Mouse (Mus musculus): ENCODE data around the gene Gmeb2.

Gene Gmeb2

DNA sequence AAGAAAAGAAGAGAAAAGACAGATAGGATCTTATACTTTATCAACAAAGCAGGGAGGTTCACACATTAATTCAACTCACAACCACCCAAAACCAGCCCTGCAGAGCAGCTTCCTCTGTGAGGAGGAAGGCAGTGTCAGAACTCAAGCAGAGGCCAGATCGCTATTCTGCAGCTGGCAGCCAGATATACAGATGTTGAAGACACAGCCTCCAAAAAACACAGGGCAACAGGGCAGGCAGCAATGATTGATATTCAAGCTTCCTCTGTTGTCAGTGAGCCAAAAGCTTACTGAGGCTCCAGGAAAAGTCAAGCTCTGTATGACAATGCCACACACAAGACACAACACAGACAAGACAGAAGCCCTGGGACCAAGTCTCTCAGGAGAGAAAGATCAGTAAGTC is 11.1 kb downstream of the Gmeb2 start:
- no peak for DNase-seq (ENCODE audit: low read depth, low spot score)

DNA sequence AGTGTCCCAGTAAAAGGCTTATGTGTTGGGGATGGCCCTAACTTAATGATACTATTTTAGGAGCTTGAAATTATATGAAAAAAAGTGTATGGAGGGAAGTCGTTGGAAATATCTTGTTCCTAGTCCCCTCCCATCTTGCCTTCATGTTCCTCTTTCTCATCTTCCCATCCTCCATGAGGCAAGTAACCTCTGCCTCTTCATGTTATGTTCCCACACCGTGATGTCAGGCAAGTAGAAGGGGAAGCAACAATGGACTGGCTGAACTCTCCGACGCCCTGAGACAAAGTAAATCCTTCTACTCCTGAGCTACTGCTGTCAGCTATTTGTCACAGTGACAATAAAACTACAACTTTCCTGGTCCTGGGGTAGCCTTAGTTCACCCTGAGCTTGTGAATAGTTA is 13.2 kb downstream of the Gmeb2 start:
- no peak for DNase-seq (ENCODE audit: low read depth, low spot score)

DNA sequence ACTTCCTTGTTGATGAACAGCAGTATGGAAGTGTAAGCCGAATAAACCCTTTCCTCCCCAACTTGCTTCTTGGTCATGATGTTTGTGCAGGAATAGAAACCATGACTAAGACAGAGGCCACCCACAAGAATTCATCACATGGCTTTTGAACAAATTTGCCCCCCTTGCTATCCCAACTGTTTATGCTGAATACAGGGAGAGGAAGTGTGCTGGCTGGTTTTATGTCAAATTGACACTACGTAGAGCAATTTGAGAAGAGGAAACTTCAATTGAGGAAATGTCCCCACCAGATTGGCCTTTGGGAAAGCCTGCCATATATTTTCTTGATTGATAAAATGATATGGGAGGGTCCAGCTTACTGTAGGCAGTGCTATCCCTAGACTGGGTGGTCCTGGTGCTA is 14.0 kb downstream of the Gmeb2 start:
- DNase-seq (ENCODE audit: low read depth, low spot score), result no peak

DNA sequence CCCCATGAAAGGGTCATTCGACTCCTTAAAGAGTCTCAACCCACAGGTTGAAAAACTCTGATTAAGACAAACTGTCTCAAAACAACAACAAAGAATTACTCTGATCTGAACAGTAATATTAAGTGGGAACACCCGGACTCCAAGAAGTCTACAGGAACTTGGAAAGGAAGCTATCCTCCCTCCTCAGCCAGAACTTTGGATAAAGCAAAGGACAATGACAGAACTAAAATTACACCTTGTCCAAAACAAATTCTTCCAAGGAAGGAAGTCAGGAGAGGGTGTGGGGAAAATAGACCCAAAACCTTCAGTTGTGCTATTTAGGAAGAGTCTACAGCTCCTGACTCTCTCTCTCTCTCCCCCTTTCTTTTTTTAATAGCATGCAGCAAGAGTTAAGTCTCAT is 15.7 kb downstream of the Gmeb2 start:
- DNase-seq (ENCODE audit: low read depth, low spot score), result no peak

DNA sequence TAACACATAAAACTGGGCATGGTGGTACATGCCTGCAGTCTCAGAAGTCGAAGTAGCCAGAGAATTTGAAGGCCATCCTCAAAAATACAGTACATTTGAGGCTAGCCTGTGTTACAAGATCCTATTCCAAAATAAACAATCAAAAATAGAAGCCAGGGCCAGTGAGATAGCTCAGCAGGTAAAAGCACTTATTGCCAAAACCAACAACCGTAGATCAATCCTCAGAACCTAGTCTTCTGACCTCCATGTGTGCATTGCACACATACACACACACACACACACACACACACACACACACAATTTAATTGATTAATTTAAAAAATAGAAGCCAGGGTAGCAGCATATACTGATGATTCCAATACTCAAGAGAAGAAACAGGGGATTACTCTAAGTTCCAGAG is 21.0 kb downstream of the Gmeb2 start:
- no peak for DNase-seq (ENCODE audit: low read depth, low spot score)

DNA sequence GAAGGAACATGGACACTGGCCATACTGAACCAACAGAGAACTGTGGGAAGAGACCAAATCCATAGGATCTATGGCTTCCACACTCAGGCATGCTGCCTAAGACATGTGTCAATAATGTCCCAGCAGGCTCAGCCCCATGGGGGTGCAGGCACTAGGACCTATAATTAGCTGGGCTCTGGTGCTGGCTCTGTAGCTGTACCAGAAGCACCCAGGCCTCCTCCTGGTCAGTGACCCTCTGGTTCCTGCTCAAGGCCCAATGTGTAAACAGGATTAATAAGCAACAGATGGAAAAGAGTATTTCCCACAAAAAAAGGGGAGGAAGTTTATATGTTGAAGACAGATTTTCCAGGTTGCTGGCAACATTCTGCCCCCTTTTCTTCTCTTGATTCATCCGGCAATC is 34.6 kb downstream of the Gmeb2 start:
- no peak for DNase-seq (ENCODE audit: low read depth, low spot score)

DNA sequence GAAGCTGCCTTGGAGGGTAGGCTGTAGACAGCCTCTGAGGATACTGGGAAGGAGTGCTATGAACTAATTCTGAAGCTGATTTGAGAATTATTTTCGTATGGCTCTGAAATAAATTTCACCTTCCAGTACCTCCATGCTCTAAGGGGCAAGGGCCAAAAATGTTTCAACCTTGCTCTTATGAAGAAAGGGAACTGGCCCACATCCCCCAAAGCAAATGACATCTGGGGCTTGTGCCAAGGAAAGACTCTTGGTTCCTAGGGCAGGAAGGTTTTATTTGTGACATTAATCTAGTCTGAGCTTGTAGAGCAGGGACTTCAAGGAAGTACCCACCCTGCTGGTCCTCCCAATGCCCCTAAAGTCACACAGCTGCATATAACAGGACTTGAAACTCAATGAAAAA is 36.0 kb downstream of the Gmeb2 start:
- DNase-seq (ENCODE audit: low read depth, low spot score), result no peak

DNA sequence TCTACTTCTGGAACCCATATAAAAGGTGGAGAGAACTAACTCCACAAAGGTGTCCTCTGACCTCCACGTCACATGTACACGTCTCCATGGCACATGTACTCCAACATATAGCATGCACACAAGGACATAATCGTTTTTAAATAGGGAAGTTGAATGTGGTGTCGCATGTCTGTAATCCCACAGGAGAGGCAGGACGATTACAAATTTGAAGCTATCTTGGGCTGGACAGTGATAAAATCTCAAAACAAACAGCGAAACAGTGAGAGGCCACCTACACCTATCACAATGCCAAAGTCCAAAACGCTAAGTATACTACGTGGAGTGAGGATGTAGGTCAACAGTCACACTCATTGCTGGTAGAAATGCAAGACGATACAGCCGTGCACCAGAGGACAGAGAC is 38.6 kb downstream of the Gmeb2 start:
- DNase-seq (ENCODE audit: low read depth, low spot score), result no peak

DNA sequence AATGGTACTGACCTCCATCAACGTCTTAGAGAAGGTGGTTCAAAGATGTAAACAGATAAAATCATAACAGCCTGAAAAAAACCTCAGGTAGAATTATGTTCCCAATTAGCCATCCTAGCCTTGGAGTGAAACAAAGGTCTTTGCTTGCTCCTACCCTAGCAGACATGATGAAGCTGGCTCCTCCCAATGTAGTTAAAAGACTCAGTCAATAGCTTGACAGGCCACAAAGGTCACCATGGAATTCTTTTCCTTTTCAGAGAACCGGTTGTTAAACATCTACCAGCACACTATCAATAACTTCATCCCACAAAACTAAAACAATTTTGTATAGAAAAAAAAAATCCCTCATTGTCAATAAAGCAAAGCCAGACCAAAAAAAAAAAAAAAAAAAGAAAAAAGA is 42.8 kb downstream of the Gmeb2 start:
- DNase-seq (ENCODE audit: low read depth, low spot score), result no peak

DNA sequence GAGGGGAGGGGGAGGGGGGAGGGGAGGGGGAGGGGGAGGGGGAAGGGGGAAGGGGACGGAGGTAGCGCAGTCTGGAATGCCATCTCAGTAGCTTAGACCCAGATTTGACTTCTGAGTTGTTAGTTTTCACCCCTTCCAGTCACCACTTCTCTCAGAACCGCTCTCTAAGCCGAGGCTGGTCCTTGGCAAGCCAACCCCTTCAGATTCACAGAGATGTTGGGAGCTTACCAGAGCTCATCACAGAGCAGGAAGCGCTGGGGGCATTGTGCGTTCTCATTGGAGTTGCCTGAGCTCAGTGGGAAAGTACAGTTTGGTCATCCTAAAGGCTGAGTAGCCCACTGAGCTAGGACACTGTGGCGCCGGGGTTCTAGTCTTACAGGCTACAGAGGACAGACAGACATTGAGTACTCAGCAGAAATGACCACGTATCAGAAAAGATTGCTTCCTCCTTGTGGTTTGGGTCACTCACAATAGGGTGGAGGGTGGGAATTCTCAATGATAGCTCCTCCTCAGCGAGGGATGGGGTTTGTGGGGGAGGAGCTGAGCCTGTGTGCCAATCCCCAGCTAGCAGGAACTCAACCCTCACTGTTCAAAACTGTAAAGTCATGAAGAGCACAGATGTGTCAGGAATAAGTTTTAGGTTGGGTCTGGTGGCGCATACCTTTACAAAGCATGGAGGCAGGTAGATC is 44.0 kb downstream of the Gmeb2 start:
- no peak for DNase-seq (ENCODE audit: low read depth, low spot score)

DNA sequence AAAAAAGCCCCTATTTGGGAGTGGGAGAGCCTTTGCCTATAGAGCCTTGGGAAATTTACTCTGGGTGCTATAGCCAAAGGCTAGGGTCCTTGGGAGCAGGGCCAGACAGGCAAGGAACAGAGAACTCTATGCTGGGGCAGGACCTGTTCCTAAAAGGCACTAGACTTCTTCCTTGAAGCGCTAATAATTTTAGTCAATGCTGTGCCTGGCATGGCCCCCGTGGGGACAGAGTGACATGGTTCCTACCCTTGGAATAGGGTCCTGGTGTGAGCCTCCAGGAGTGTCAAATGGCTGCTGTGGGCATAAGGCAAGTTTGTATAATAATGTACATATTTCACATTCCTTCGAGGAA is 45.5 kb downstream of the Gmeb2 start:
- no peak for DNase-seq (ENCODE audit: low read depth, low spot score)

DNA sequence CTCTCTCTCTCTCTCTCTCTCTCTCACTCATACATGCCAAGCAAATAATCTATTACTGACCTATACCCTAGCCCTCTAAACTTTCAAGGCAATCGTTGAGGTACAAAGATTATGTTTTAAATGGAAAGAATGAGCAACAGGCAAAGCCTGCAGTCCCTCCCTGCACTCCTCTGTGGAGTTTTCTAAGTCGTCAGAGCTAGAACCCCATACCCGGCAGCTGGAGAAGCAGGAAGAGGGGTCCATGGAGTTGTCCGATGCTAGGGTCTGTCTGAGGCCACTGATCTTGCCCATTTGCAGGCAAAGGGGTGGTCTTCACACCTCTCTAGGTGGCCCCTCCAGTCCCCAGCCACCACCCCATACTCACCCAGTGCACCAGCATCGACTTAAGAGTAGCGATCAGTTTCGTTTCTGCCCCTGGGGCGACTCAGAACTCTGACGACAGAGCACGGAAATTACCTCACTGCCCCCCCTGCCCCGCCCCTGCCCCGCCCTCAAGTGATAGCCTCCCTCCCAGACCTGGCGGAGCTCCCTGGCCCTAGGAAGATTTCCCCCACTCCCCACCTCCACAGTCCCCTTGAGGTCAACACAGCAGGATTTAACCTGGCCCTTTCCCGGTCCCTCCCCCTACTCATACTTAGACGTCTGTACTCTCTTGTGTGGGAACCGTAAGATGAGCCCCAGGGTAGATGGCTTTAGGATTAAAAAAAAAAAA is 46.1 kb downstream of the Gmeb2 start, which contains the start of gene Helz2:
Gene Helz2 (minus strand): TSS at position 426 of the 712 bp plus-strand sequence.
- DNase-seq (ENCODE audit: low read depth, low spot score), result no peak

DNA sequence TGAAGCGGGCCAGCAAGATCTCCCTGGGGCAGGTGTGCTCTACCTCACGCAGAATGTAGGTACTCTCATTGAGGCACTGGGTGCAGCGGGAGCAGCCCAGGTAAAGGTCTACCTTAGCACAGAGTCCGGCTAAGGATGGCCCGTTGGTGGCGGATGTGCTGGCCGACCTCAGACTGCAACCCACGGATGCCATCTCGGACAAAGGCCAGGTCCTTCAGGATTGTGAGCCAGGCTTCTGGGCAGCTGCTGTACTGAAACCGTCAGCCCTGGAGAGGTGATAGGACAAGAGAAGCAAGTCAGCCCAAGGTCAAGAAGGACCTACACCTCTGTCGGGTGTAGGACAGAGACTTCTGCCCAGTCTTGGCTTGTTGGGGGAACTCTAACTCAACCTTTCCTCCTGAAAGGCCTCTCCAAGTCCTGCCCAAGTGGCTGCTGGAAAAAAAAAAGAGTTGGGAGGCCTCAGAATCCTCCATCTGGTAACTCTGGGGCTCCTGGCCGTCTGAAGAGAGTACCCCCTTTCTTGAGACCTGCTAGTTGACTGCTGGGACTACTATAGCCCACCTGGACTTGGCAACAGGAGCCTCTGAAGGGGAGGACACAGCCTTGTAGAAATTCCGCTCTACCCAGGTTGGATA is 46.9 kb downstream of the Gmeb2 start:
- DNase-seq (ENCODE audit: low read depth, low spot score), result no peak

DNA sequence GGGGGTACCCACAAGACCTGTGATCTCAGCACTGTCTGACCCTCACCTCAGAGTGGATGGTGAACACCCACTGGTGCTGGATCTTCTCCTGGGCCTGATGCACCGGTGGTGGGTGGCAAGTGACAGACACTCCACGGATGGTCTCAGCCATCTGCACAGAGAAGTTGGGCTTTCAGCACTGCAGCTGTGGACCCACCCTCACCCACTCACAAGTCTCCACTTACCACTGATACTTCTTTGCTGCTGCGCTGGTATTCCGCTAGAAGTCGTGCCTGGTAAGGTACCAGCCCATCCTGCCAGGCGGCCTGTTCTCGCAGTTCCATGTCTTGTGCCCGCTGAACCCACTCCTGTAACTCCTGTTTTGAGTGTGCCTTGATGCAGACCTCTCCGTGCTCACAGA is 48.6 kb downstream of the Gmeb2 start:
- no peak for DNase-seq (ENCODE audit: low read depth, low spot score)

DNA sequence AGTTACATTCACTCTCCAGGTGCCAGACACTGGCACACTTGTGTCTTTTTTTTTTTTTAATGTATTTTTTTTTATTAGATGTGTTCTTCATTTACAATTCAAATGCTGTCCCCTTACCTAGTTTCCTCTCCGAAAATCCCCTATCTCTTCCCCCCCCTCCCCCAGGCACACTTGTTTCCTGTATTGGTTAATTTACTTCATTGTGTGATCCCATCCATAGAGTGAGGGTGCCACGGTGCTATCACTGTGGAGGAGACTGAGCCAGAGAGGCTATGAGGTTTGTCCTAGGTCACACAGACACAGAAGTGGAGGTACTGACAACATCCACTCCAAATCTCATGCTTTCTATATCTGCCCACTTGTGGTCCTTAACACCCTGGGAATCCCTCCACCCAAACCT is 49.0 kb downstream of the Gmeb2 start:
- no peak for DNase-seq (ENCODE audit: low read depth, low spot score)

DNA sequence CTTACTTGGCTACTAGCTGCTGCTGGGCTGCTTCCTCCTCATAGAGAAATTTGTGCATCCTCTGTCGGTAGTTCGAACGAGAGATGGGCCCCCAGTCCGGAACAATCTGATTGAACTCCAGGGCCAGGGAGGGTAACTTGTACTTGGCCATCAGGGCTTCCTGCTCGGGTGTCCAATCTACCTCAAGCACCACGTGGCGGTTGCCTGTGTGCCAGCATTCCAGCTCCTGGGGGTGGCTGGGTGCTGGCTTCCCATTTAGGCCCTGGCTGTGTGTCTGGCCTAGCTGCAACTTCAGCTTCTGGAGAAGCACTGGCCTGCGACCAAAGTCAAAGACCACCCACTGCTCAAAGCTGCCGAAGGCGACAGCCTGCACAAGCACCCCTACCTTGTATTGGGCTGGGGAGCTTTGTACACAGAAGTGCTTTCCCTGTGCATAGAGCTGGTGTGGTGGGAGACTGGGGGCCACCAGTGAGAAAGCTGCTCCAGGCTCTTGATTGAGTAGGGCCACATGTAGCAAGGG is 49.7 kb downstream of the Gmeb2 start:
- DNase-seq (ENCODE audit: low read depth, low spot score), result no peak

DNA sequence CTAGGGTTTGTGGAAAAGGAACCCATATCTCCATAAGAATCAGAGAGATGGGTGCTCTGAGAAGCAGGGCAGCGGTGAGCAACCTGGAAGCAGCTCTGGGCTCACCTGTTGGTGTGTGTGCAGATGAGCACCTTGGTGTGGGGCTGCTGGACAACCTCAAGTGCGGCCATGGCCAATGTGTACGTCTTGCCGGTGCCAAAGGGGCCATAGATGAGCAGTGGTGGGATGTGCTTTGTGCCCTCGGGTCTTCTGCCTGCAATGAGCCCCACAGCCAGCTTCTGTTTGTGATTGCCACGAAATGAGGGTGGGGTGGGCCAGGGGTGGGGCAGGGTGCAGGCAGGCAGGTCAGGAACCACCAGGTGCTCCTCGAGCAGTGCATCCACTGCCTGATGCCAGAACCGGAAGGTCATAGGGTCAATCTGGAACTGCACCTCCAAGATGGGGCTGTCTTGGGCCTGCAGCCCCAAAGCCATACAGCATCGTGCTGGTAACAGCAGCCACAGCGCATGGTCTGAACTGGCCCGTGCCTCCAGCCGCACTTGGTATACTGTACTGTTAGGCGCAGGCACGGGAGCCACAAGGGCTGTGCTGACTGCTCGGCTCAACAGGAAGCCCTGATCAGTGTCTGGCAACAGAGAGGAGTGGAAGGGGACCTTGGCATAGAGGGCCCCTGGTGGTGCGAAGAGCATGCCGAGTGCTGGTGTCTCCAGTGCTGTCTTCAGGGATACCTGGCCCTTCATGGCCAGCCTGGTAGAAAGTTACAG is 50.4 kb downstream of the Gmeb2 start:
- DNase-seq (ENCODE audit: low read depth, low spot score), result no peak

DNA sequence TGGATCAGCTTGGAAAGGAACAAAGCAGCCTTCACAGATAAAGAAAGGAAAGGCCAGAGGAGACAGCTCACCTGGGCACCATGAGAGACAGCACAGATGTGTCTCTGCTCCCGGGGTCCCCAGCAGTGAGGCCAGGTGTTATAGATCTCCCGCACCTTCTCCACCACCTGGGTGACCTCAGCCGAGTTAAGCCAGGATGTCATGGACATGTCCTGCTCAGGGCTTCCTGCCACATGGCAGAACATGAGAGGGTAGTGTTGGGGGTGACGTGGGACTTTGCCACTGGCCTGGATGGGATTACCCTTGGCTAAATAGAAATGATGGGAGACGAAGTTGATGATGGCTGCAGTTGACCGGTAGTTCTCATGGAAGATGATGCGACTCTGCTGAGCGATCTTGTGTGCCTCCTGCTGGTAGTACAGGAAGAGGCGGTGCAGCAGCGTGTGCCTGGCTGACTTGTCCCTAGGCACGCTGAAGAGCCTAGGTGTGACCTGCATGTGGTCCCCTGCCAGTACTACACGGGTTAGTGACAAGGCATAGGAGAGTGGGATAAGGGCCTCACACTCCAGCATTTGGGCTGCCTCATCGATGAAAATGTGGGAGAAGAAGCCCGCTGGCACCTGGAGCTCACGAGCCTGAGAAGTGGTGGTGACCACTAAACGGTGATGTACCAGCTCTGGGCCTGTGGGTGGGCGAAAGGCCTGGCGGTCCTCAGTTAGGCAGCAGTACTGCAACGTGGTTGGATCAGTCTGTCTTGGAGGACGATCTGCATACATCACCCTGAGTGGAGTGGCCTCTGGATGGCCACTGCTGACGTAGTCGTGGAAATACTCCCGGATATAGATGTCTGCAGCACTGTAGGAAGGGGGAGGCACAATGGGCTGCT is 51.9 kb downstream of the Gmeb2 start:
- DNase-seq (ENCODE audit: low read depth, low spot score), result no peak

DNA sequence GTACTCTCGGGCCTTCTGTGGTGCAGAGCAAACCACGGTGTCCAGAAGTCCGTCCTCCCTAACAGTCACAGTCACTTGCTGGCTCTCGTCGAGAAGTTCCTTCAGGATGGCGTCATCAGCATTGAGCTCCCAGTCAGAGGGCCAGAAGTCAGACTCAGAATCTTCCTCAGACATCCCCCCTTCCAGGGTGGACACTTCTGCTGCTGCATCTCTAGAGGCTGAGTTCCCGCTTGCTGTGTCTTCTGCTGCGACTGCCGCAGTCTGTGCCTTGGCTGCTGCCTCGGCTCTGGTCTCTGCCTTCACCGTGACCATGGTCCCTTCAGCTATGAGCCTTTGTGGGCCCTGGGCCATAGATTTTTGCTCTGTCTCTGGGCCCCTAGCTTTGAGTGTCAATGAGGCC is 53.2 kb downstream of the Gmeb2 start:
- DNase-seq (ENCODE audit: low read depth, low spot score), result no peak

DNA sequence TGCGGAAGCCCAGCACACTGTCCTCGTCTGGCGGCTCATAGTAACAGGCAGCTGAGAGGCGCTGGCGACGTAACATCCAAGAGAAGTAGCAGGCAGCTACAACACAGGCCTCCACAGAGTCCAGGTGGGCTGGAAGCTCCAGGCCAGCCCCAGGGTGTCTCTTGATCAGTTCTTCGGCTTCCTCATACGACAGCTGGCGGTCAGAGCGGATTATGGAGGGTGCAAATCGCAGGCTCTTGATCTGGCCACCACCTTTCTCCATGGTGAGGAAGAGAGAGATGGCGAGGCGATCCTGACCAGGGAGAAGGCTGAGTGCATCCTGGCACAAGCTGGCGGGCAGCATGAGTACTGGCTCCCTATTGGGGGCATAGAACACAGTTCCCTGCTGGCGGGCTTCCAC is 54.4 kb downstream of the Gmeb2 start:
- DNase-seq (ENCODE audit: low read depth, low spot score), result no peak

DNA sequence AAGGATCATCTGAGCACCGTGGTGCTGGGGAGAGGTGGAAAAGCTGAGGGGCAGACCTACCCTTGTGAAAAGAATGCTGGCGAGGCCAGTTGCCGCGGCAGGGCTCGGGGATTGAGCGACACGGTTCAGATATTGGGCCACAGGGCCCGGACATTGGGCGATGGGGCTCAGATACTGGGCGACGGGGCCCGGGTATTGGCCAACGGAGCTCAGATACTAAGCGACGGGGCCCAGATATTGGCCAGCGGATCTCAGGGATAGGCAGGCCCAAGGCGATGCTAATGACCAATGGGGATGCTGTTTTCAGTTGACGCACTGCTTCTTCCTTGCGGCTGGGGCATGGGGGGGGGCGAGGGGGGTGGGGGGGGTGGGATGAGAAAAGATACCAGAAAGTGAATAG is 56.7 kb downstream of the Gmeb2 start:
- no peak for DNase-seq (ENCODE audit: low read depth, low spot score)
